Mouse (Mus musculus): ENCODE data around the gene Gk.

- TF ChIP-seq CTCF (IDR thresholded peaks at IDR 0.05; ENCODE audit: control insufficient read depth, insufficient read depth, insufficient replicate concordance, low read depth, low read length), result no peak
- TF ChIP-seq POLR2A (IDR thresholded peaks at IDR 0.05; ENCODE audit: control insufficient read depth, low read depth, low read length), result no peak
These were observed 70.9 kb downstream of the Gk start for GRCm38 (mm10) chrX:85705715-85706114.
